Mouse (Mus musculus) embryonic stem cell, embryonic (primary cell): ENCODE results near the gene Olfr667.
"Not testable (repeated sequence)": the region's sequence is repeated elsewhere in the genome, so short reads cannot be mapped to it uniquely, and the experiment has no call there.

Experiments used
- CTCF ChIA-PET, 4 experiments: fragments of 300-600 bp in 2 of 4; fragments of 350-600 bp in 2 of 4; sonication (Branson Sonifier 250); formaldehyde crosslinking; loops; one replicate each; lab custom pipeline; 2022; ENCODE audit warnings: inconsistent platforms in 2 of 4; lab: Charles Lee
- POLR2A ChIA-PET, 4 experiments: fragments of 300-600 bp in 2 of 4; fragments of 350-600 bp in 2 of 4; sonication (Branson Sonifier 250); formaldehyde crosslinking; loops; one replicate each; lab custom pipeline; 2022; ENCODE audit warnings: antibody characterized with exemption in 4 of 4, inconsistent platforms in 1 of 4; lab: Charles Lee

Gene Olfr667

DNA sequence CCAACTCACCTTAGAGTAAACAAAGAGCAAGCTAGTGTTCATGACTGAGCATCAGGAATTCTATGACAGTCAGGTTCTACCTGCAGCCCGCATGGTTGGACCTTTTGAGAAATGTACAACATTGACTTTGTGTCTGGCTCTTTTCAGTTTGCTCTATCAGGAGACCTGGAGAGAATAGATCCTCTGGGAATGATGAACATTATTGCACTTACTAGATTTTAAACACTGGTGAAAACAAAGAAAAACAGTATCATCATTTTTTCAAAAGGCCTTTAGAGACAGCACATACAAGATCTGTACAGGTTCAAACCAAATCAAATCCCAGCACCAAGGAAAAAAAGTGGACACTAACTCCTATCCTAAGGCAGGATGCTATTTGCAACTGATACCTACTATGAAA, at the start of gene Olfr667:
Gene Olfr667, minus strand, starts transcription at position 101 of the 400 bp plus-strand sequence.
- ChIA-PET POLR2A (no interaction called here), CTCF (no interaction called here)

DNA sequence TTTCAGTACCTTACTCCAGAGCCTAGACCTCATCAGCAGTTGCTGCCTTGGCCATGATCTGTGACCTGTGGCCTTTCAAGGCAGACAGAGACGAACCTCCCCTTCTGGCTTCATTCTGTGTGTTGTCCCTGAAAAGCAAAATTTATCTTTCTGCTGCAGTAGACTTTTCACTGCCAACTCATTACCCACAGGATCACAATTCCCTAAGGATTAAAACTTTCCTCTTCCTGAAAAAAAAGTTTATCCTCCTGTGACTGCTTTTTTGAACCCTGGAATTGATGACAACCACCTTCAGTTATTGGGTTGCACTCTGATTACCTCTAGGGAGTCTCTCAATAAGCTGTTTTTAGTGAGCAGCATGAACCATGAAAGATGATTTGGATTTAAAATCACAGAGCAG, 41.2 kb upstream of the Olfr667 start, which contains the start of gene Olfr670:
Gene Olfr670, minus strand, starts transcription at position 101 of the 400 bp plus-strand sequence.
- CTCF ChIA-PET, result interaction anchor here in 1 of 4 experiments (0.7 kb wide), 1 partner anchor 32 kb away, joined by 3 read pairs; no protein-coding TSS in a partner anchor

DNA sequence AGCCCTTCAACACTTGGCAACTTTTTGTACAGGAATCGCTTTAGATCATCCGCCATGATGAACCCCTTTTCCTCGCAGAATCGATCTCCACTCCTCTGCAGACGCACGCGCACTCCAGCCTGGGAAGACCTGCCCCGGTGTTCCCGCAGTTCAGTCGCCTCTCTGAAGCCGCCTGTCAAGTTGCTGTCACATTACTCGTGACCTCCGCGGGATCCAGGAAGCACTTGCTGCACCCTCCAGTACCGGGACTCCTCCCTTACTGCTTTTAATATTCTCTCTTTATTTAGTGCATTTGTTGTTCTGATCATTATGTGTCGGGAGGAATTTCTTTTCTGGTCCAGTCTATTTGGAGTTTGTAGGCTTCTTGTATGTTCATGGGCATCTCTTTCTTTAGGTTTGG, 29.0 kb upstream of the Olfr667 start:
- POLR2A ChIA-PET, CTCF ChIA-PET: not testable (repeated sequence)

More for the DNA sequence above, 41.2 kb upstream of the Olfr667 start, which contains the start of gene Olfr670:
- POLR2A ChIA-PET, result no interaction called here

DNA sequence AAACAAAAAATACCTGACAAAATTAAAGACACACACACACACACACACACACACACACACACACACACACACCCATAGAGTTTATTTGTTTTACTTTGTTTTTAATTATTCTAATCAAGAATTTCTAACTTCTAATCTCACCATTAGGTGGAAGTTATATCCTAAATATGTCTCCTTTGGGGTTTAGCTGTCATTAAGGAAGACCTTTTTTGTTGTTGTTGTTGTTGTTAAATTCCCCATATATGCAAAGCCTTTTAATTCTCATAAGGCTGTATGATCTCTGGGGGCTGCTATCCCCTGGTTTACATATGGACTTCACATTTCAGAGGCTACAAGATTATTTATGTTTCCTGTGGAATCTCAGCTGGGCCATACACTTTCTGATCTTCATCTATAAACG, 12.7 kb upstream of the Olfr667 start, which contains the start of gene Olfr669:
Gene Olfr669, plus strand, starts transcription at position 301 of the 400 bp plus-strand sequence.
- POLR2A ChIA-PET, result interaction anchor here in 1 of 4 experiments (0.7 kb wide), 1 partner anchor 61 kb away, joined by 3 read pairs; no protein-coding TSS in a partner anchor
- CTCF ChIA-PET, result interaction anchor here in 1 of 4 experiments (0.7 kb wide), 1 partner anchor 1833 kb away, joined by 4 read pairs; no protein-coding TSS in a partner anchor

DNA sequence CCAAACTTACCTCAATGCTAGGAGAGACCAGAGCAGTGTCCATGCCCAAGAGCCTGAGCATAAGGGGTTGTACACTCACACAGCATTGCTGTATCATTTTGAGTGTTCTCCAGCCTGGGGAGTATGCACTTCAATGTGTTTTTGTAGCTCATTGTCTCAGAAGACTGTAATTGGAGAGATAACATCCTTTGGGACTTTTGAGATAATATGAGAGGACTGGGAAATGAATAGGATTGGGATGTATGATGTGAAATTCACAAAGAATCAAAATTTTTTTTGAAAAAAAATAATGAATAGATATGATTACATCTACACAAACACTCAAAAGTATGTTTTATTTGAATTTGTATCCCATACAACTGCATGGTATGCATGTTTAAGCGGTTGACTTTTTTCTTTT, 6.7 kb upstream of the Olfr667 start, which contains the start of gene Olfr668:
Gene Olfr668, minus strand, starts transcription at position 101 of the 400 bp plus-strand sequence.
- POLR2A ChIA-PET, result no interaction called here
- CTCF ChIA-PET, result no interaction called here

DNA sequence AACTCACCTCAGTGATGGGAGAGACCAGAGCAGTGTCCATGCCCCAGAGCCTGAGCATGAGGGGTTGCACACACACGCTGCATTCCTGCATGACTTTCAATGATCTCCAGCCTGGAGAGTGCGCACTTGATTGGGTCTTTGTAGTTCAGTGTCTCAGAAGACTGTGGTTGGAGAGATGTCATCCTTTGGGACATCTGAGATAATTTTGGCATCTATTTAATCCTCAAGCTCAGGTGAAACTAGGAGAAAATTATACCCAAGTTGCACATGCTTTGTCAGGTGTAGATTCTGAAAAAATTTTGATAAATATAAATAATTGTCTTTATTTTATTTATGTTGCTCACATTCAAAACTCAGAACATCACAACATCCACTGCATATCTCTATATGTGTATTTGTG, 25.4 kb downstream of the Olfr667 start, which contains the start of gene Olfr666:
Gene Olfr666, minus strand, starts transcription at position 101 of the 400 bp plus-strand sequence.
- ChIA-PET CTCF (no interaction called here), POLR2A (no interaction called here)

DNA sequence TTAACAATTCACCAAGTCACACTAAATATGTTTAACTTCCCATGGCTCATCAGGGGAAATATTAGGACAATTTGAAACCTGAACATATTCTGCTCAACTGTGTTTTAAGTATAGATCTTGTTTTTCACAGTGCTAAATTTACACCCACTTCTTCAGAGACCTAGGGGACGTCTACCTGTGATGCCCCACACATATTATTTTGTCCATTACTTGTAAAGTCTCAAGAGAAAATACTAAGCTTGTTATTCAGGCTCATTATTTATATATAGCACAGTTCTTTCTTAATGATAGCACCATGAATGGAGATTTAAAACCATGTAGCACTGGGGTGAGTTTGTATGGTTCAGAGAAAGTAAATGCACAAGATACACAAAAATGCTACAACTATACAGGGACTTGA, 43.6 kb downstream of the Olfr667 start, which contains the start of gene Olfr665:
Gene Olfr665, plus strand, starts transcription at position 301 of the 400 bp plus-strand sequence.
- ChIA-PET POLR2A (no interaction called here), CTCF (no interaction called here)
